Mouse (Mus musculus): ENCODE measurements around the gene Ptafr. TPM values are rescaled to one million over a fixed set of nuclear protein-coding genes. Genes with fewer than 3 reads are reported as not detected.
A peak's percentile ranks its signal among the peaks of the same experiment; 100 is the strongest.
"Not testable (repeated sequence)": the region's sequence is repeated elsewhere in the genome, so short reads cannot be mapped to it uniquely, and the experiment has no call there.

The Ptafr gene
- total RNA-seq, 1 experiment from 2014 or later = 136 TPM

DNA sequence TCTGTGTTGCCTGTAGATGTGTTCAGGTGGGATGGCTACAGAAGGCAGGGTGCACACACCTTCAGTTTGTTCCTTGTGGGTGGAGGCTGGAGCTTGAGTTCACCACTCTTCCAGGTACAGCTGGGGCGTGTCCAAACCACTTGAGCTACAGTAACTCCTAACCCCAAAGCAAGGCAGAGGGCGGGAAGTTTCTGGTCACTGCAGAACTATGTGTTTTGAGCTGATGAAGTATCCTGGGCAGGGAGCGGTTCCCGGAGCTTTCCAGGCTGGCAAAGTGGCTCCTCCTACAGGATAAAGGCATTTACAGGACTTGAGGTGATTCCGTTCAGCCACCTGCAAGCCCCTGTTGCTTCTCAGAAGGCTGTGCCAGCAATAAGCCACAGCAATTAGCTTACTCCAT, 9.6 kb upstream of the Ptafr start:
- ATAC-seq (ENCODE audit: extremely low read depth, insufficient number of reproducible peaks, low FRiP score, poor library complexity, severe bottlenecking) = no peak

DNA sequence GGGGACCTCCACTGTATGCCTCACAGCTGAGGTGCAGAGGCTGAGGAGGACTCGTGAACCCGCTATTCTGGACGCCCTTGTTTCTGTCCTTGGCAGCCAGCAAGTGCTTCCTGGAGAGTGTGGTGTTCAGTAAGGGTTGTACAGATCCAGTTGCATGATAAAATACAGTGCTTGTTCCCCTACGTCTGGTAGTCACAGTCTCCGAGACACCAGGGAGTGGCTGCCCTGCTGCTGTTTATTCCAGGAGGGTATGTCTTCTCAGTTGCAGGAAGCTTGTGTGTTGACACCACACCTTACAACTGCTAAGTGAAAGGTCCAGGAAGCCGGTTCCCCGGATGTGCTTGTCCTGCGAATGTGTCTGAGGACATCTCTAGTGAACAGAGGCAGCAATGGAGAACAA, 9.2 kb upstream of the Ptafr start:
- no peak for ATAC-seq (ENCODE audit: extremely low read depth, insufficient number of reproducible peaks, low FRiP score, poor library complexity, severe bottlenecking)

DNA sequence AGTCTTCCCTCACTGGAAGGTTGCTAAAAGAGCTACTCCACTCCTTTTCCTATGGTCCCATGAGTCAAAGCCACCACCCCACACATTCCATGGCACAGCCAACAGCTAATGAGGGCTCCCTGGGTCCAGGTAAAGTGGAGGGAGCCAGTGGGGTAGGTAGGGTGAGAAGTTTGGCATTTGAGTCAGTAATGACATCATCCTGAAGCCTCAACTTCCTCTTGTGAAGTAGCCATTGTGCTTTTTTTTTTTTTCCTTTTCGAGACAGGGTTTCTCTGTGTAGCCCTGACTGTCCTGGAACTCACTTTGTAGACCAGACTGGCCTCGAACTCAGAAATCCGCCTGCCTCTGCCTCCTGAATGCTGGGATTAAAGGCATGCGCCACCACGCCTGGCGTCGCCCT, 8.3 kb upstream of the Ptafr start:
- ATAC-seq (ENCODE audit: extremely low read depth, insufficient number of reproducible peaks, low FRiP score, poor library complexity, severe bottlenecking) = peak; percentile 63

DNA sequence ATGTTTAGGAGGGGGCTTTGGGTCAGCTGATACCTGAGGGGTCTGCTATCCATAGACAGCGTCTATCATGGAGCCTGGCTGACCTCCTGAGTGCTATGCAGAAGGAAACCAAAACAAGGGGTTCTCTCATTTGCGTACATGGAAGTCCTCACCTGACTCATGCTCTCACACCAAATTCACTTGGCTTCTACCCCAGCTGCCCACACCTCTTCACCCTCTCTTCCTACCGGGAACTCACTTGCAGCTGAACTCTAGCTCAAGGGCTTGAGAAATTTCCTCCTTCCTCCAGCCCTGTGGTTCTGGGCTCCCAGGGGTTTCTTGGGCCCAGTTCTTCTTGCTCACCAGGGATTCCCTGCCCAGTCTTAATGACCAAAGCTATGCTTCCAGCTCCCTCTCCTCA, 606 bp upstream of the Ptafr start:
- no peak for ATAC-seq (ENCODE audit: extremely low read depth, insufficient number of reproducible peaks, low FRiP score, poor library complexity, severe bottlenecking)

DNA sequence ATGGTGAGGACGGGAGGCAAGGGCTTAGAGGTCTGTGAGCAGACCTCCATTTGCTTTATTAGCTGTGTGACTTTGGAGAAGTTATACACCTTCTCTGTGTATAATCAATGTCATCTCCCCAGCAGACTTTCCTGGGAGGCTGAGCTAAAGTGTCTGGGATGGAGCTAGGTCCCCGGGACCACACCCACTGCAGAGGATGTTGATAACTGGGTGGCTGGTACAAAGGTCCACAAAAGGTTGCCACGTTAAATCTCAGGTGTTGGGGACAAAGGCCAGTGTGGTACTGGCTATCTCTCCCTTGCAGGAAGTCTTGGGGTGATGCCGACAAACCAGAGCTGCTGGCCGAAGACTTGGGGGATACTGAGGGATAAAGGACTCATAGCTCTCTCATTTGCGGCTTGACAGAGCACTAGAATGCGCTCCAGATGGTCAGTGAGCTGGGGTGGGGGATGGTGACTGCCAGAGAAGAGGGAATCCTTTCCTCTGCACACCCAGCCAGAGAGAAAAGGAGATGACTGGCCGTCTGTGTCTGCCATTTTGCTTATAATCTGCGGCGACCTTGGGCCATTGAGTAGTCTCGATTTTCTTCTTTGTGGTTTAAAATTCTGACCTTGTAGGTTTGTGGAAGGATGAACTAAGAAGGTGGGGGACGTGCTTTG, 1.4 kb downstream of the Ptafr start:
- no peak for ATAC-seq (ENCODE audit: extremely low read depth, insufficient number of reproducible peaks, low FRiP score, poor library complexity, severe bottlenecking)

DNA sequence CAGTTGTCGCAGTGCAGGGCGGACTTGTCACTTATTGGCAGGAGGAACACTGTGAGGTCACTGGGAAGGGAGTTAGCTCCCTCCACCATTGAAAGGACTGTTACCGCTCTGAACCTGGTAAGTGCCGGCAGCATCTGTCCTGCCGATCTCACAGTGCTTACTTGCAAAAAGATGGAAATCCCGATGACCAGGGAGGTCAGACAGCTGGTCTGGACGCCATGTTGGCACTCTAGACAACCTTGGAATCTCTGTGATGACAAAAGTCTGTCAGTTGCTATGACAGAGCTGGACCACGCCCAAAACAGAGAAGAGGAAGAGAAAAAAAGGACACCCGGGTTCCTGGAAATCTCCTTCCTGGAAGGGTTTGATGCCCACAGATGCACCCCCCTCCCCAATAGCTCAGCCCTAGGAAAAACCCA, 3.5 kb downstream of the Ptafr start:
- peak; percentile 28; the same call in 1 of the 2 replicates for ATAC-seq (ENCODE audit: extremely low read depth, insufficient number of reproducible peaks, low FRiP score, poor library complexity, severe bottlenecking)

DNA sequence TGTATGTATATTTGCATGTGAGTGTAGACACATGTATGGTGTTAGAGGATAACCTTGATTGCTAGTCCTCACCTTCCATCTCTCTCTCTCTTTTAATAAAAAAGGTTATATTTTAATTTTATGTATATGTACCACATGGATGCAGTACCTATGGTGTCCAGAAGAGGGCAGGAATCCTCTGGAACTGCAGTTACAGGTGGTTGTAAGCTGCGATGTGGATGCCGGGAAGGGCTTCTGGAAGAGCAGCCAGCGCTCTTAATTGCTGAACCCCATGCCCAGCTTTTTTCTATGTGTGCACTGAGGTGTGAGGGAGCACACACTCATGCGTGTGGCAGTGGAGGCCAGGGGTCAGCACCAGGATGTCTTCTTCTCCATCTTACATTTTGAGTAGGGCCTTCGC, 5.2 kb downstream of the Ptafr start:
- no peak for ATAC-seq (ENCODE audit: extremely low read depth, insufficient number of reproducible peaks, low FRiP score, poor library complexity, severe bottlenecking)

DNA sequence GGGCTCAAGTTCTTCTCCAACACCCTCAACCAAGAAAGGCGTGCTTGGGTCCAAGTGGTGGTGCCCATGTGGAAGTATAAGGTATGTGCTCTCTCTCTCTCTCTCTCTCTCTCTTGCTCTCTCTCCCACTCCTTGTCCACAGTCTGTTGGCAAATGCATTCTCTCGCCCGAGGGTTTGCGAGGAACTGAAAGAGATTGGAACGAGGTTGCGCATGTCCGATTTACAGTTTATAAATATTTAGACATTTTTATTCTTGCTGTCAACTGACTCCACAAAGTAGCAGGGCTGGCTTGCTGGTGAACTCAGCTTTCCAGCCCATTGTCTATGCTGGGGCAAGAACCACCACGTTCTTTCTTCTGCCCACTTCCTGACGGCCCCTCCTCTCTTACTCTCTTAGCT, 7.3 kb downstream of the Ptafr start:
- no peak for ATAC-seq (ENCODE audit: extremely low read depth, insufficient number of reproducible peaks, low FRiP score, poor library complexity, severe bottlenecking)

DNA sequence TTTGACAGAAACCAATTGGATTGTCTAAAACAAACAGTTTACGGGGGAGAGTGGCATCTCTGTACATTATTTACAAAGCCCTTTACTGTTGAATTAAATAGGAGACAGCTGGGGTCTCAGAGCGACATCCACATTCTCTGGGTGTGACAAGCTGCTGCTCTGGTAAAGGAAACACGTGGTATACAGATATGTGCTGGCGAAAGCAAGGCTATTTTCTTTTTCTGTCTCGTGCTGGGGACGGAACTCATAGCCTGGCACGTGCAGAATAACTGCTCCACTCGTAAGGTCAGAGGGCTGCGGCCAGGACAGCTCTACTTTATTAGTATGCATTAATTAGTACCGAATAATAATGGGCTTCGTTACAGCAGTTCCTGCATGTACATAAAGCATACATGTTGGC, 9.5 kb downstream of the Ptafr start:
- ATAC-seq (ENCODE audit: extremely low read depth, insufficient number of reproducible peaks, low FRiP score, poor library complexity, severe bottlenecking) = 0 out of 2 replicates have a peak, but pooled peaks have one; percentile 23

DNA sequence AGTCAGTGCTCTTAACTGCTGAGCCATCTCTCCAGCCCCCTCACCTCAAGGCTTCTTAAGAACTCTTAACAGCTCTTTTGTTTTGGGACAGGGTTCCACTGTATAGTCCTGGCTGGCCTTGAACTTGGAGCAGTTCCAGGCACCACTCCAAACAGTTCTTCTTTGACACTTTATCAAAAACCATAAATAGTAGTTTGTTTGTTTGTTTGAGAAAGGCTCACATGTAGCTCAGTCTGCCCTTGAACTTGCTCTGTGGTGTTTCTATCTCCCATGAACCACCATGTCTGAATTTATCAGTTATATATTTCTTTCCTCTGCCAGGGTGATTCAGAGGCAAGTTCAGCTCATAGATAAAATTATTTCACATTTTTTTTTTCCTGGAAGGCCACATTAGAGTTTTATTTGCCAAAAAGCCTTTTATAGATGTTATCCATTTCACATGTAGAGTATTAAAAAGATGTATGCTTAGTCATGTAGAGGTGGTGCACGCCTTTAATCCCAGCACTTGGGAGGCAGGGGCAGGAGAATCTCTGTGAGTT, 11.0 kb downstream of the Ptafr start:
- no peak for ATAC-seq (ENCODE audit: extremely low read depth, insufficient number of reproducible peaks, low FRiP score, poor library complexity, severe bottlenecking)

DNA sequence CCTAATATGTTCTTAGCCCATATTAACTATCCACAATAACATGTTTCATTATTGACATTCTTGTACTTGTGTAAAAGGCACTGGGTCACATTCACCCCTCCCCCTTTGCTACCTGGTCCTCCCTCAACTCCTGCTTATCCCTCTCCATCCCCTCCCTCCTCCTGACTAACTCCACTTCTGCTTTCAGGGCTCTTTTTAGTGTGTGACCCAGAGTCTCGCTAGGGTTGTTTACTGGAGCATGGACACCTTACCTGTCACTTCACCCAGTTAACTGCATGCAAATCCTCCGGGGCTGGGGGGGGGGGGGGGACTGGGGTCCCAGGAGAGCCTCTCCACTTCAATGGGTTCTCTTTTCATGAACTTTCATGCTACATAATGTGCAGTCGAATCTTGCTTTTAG, 19.9 kb downstream of the Ptafr start:
- peak; percentile 74 for ATAC-seq (ENCODE audit: extremely low read depth, insufficient number of reproducible peaks, low FRiP score, poor library complexity, severe bottlenecking)

DNA sequence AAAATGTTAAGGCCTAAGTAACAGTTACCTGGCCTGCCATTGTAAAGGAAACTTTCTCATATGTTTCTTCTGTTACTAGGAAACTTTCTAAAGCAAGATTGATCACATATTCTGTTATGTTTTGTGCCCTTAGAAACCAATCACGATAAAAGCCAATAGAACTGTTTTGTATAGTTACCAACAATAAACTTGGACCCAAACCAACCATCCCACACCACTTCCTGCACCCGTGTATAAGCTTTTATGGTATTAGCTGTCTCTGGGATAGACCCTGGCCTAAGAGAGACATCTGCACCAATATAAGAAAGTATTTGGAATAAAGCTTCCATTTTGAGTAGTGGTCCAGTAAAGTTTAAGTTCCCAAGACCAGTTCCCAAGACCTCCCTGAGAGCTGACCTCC, 21.1 kb downstream of the Ptafr start:
- no peak for ATAC-seq (ENCODE audit: extremely low read depth, insufficient number of reproducible peaks, low FRiP score, poor library complexity, severe bottlenecking)

DNA sequence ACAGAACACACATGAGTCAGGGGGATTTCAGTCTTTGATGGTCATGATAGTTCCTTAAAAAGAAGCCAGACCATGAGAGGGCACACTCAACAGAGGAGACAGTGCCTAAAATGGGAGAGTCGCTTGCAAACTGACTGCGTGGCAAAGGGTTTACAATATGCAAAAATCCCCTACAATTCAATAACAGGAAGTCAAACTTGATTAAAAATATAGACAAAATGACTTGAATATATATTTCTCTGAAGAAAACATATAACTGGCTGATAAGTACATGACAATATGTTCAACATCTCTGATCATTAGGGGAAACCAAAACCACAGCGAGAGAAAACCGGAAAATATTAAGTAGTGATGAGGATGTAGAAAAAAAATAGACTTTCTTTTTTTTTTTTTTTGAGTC, 22.4 kb downstream of the Ptafr start:
- ATAC-seq (ENCODE audit: extremely low read depth, insufficient number of reproducible peaks, low FRiP score, poor library complexity, severe bottlenecking) = no peak

DNA sequence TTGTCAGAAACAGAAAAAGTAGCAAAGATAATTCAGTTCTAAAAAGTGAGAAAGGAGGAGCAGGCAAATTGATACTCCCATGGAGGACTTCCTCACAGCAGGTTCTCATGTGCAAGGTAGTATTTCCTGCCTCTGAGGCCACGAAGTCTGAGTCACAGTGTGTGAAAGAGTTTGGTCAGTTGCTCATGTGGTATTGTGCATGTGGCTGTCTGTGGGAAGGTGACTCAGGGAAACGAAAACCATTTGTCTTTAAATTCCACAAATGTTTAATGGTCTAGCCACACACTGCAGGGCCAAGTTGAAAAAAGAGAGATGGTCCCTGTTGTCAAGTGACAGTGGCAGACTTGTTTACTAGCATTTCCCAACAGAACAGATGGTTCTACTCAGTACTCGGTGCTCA, 24.6 kb downstream of the Ptafr start:
- ATAC-seq (ENCODE audit: extremely low read depth, insufficient number of reproducible peaks, low FRiP score, poor library complexity, severe bottlenecking) = peak; percentile 63

DNA sequence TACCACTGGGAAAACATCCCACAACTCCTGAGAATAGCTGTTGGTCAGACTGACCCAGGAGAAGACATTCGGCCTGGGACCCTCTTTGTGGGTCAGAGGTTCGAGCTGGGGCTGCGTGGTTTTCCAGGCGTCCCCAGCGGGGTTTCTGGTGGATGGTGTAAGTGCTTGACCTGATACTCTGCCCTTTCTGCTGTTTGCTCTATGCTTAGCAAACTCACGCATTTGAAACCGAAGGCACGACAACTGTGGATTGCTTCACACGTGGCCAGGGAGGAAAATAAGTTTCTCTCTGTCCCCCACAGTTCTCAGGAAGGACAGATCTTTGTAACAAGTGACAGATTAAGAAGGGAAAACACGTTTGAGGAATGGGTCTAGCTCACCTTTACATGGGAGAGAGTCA, 26.8 kb downstream of the Ptafr start:
- ATAC-seq (ENCODE audit: extremely low read depth, insufficient number of reproducible peaks, low FRiP score, poor library complexity, severe bottlenecking) = no peak

DNA sequence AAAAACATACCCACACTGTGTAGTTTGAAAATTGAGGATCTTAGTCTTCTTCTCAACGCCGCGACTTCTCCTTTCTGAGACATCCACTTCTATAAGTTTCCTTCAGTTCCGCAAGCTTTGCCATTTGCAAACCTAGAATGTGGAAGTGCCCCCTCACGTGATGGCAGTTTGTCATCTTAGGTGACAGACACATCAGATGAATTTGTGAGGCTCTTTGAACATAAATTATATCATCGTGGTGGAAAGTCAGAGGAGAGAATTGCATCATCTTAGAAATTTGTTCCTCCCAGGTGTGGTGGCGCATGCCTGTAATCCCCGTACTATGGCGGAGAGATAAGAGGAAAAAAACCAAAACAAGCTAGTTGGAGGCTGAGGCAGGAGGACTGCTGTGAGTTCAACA, 29.1 kb downstream of the Ptafr start:
- peak; percentile 89 for ATAC-seq (ENCODE audit: extremely low read depth, insufficient number of reproducible peaks, low FRiP score, poor library complexity, severe bottlenecking)

DNA sequence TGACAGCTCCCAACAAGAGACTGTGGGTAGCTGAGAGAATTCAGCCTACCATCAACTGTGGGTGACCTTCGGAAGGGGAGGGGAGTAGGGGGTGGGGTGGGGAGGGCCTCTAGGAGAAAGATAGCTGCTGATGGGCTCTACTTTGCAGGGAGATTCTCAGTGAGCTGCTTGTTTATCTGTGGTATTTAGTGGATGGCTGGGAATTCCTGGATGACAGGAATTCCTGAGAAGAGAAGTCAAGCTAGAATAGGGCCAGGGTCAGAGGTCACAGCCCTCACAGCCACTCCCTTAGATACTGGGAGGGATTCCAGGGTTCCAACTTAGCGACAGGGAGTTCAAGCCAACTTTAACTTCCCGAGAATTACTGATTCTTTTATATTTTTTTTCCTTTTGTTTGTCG, 30.3 kb downstream of the Ptafr start:
- no peak for ATAC-seq (ENCODE audit: extremely low read depth, insufficient number of reproducible peaks, low FRiP score, poor library complexity, severe bottlenecking)

DNA sequence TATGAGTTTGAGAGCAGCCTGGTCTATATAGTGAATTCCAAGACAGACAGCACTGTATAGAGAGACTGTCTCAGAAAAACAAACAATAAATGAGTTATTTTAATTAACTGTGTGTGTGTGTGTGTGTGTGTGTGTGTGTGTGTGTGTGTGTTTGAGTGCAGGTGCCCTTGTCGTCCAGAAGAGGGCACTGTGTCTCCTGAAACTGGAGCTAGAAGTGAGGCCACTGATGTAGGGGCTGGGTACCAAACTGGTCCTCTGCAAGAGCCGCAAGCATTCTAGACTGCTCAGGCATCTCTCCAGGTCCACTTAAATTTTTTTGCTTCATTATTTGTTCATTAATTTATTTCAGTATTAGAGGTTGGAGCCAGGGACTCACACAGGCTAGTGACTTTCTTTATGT, 35.0 kb downstream of the Ptafr start:
- no peak for ATAC-seq (ENCODE audit: extremely low read depth, insufficient number of reproducible peaks, low FRiP score, poor library complexity, severe bottlenecking)

DNA sequence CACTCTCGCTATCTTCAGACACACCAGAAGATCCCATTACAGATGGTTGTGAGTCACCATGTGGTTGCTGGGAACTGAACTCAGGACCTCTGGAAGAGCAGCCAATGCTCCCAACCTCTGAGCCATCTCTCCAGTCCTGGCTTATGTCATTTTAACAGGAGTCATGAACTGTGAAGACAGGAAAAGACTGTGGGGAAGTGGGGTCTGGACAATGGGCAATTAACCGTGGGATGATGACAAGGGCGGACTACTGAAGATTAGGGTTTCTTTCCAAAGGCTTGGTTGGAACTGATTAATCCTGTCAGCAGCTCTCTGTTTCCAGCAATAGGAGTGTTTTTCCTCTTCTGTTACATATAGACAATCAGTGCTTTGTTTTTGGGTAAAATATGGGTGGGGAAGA, 35.9 kb downstream of the Ptafr start:
- ATAC-seq (ENCODE audit: extremely low read depth, insufficient number of reproducible peaks, low FRiP score, poor library complexity, severe bottlenecking) = no peak

DNA sequence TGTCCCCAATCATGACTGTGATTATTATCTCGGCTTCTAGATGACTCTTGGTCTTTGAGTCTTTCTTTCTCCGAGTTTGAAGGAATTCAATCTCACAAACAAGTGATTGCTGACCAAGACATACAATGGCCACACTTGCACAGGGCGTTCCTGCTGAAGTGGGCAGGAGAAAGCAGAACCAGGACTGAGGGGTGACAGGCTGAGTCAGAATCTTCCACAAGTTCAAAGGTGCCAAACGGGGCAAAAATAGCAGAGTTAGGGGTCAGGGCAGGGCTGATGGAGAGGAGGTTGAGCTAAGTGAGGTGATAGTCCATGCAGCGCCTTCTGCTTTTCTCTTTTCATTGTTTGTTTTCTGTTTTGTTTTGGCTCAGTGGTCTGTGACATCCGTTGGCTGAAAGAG, 36.6 kb downstream of the Ptafr start:
- ATAC-seq (ENCODE audit: extremely low read depth, insufficient number of reproducible peaks, low FRiP score, poor library complexity, severe bottlenecking) = no peak

DNA sequence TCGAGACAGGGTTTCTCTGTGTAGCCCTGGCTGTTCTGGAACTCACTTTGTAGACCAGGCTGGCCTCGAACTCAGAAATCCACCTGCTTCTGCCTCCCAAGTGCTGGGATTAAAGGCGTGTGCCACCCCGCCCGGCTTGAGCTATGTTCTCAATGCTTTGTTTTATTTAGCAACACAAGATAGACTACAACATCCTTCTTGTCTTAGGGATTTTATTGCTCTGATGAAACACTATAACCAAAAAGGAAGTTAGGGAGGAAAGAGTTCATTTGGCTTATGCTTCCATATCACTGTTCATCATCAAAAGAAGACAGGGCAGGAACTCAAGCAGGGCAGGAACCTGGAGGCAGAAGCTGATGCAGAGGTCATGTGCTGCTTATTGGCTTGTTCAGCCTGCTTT, 37.4 kb downstream of the Ptafr start:
- ATAC-seq (ENCODE audit: extremely low read depth, insufficient number of reproducible peaks, low FRiP score, poor library complexity, severe bottlenecking) = not testable (repeated sequence)
